Mouse (Mus musculus) heart, postnatal 4 days (tissue): ENCODE measurements around the gene Camkmt. TPM values are rescaled to one million over a fixed set of nuclear protein-coding genes. Genes with fewer than 3 reads are reported as not detected.

ENCODE experiments used
- DNase-seq: peaks from one replicate; pipeline ENCODE4 v3.0.0; 2021
- total RNA-seq, 2 experiments: library from RNA; stranded (reverse); gene quantifications; 2 replicates each; pipeline ENCODE4 v1.2.3; 2021

Camkmt gene
- total RNA-seq, 2 experiments from 2014 or later: 4.1 to 5.3 TPM

- DNase-seq: no peak
Observed at GRCm38 (mm10) chr17:85495012-85495754, 404.8 kb downstream of the Camkmt start.

GRCm38 (mm10) chr17:85495871-85496270, 405.5 kb downstream of the Camkmt start:
- no peak for DNase-seq

- no peak for DNase-seq
Observed at GRCm38 (mm10) chr17:85504888-85505287, 414.5 kb downstream of the Camkmt start.

GRCm38 (mm10) chr17:85506206-85507088, 416.1 kb downstream of the Camkmt start:
- no peak for DNase-seq

GRCm38 (mm10) chr17:85507089-85507460, 416.7 kb downstream of the Camkmt start:
- DNase-seq: no peak

Other genes starting within 250 kb of the Camkmt start
- gene Ppm1b, start 133.8 kb upstream of the Camkmt start, total RNA-seq: 10 to 100 TPM; 85.6 to 91.3 TPM
- gene Slc3a1, start 62.2 kb upstream of the Camkmt start, total RNA-seq: under 1 TPM; 0.16 to 0.26 TPM
- gene Prepl, start 311 bp upstream of the Camkmt start, total RNA-seq: 100 to 1,000 TPM; 117 to 118 TPM